Mouse (Mus musculus) megakaryocyte, embryonic 14.5 days (primary cell): ENCODE results near the gene Bdh2.

ENCODE experiments used
- FLI1 ChIP-seq: IDR thresholded peaks from 2 replicates; pipeline ENCODE4 v1.6.1; 2012; ENCODE audit warnings: low read length, inconsistent platforms, mixed read lengths
- GATA1 ChIP-seq: IDR thresholded peaks from 3 replicates; pipeline ENCODE4 v1.6.1; 2012; ENCODE audit warnings: mixed read lengths, low read length, inconsistent platforms, borderline replicate concordance

- no peak for TF ChIP-seq FLI1
- no peak for TF ChIP-seq GATA1
Measured at GRCm38 (mm10) chr3:135249104-135249503, 31.9 kb upstream of the Bdh2 start.
